Mouse (Mus musculus) stomach, postnatal 0 days (tissue): Measurements from ENCODE around the gene Otop2. TPM values are rescaled to one million over a fixed set of nuclear protein-coding genes. Genes with fewer than 3 reads are reported as not detected.

ENCODE experiments used
- ATAC-seq: fragments of 200-750 bp; cut with Nextera tagmentation; 2 replicates; pipeline ENCODE4 v1.8.0; 2017; ENCODE audit not compliant: low FRiP score, low TSS enrichment
- DNase-seq: peaks from one replicate; pipeline ENCODE4 v3.0.0-alpha.2; 2016; ENCODE audit warnings: low spot score
- H3K27ac ChIP-seq: fragments of 300-500 bp; sonication (generic); replicated peaks from 2 replicates; pipeline ENCODE4 v1.5.1; 2014; ENCODE audit warnings: mild to moderate bottlenecking, control low read depth
- H3K27me3 ChIP-seq: fragments of 300-500 bp; sonication (generic); 2 replicates; pipeline ENCODE4 v1.6.1; 2014; ENCODE audit warnings: low read length; ENCODE audit not compliant: control insufficient read depth, insufficient read depth
- H3K36me3 ChIP-seq: fragments of 300-500 bp; sonication (generic); 2 replicates; pipeline ENCODE4 v1.6.1; 2014; ENCODE audit warnings: low read length, mixed read lengths; ENCODE audit not compliant: control insufficient read depth, insufficient read depth
- H3K4me1 ChIP-seq: fragments of 300-500 bp; sonication (generic); replicated peaks from 2 replicates; pipeline ENCODE4 v1.6.1; 2014; ENCODE audit warnings: antibody characterized with exemption; ENCODE audit not compliant: control insufficient read depth, insufficient read depth
- H3K4me2 ChIP-seq: fragments of 300-500 bp; sonication (generic); replicated peaks from 2 replicates; pipeline ENCODE4 v1.6.1; 2014; ENCODE audit warnings: low read depth, mild to moderate bottlenecking, control low read depth, moderate library complexity
- H3K4me3 ChIP-seq: fragments of 300-500 bp; sonication (generic); 2 replicates; pipeline ENCODE4 v1.5.1; 2014; ENCODE audit warnings: low read depth, low read length, control low read depth
- H3K9ac ChIP-seq: fragments of 300-500 bp; sonication (generic); 2 replicates; pipeline ENCODE4 v1.6.1; 2014; ENCODE audit warnings: mild to moderate bottlenecking, low read length, control low read depth, mixed read lengths
- H3K9me3 ChIP-seq: fragments of 300-500 bp; sonication (generic); 2 replicates; pipeline ENCODE4 v1.6.1; 2016; ENCODE audit warnings: low read length; ENCODE audit not compliant: control insufficient read depth
- CTCF ChIP-seq: IDR thresholded peaks from 2 replicates; pipeline ENCODE4 v1.5.1; 2016; ENCODE audit warnings: antibody characterized with exemption, low read depth, mild to moderate bottlenecking, moderate library complexity
- EP300 ChIP-seq: optimal IDR thresholded peaks from 2 replicates; pipeline ENCODE3; 2016; ENCODE audit warnings: antibody characterized with exemption
- WGBS: fragments of 180-500 bp; shearing (Covaris S2); extraction: QIAGEN DNeasy Blood & Tissue Kit; methylation state at CpG from one replicate; pipeline ENCODE4 v1.1.7; 2014; 5-methylcytosine and 5-hydroxymethylcytosine counted together
- polyA plus RNA-seq: library from polyadenylated mRNA; unstranded; fragments of >200 nt; fragmentation: Nextera tagmentation; extraction: Ambion mirVana; gene quantifications from 2 replicates; pipeline ENCODE4 v1.2.1, GENCODE M21; 2015

Gene Otop2
- polyA plus RNA-seq, 1 experiment from 2014 or later: 4.7 TPM

- H3K4me1 ChIP-seq: no peaks in the 10 kb centered on the region
- no peaks in the 10 kb centered on the region for H3K9me3 ChIP-seq
- no peak overlapping the region for H3K27ac ChIP-seq
- WGBS: 86% methylated on average over 27 of the region's 27 CpGs
- no peak overlapping the region for H3K4me2 ChIP-seq
- DNase-seq (no peak), ATAC-seq (no peak)
- peaks cover 15% of the 10 kb centered on the region for H3K27me3 ChIP-seq
- TF ChIP-seq EP300 (no peak), CTCF (no peak)
- H3K36me3 ChIP-seq: no peaks in the 10 kb centered on the region
- no peak overlapping the region for H3K9ac ChIP-seq
- no peak overlapping the region for H3K4me3 ChIP-seq
Observed at GRCm38 (mm10) chr11:115269330-115270066, 37.5 kb upstream of the Otop2 start.

- Histone ChIP-seq H3K4me3 (no peak overlapping the region), H3K9me3 (no peaks in the 10 kb centered on the region), H3K27ac (no peak overlapping the region), H3K4me1 (no peaks in the 10 kb centered on the region), H3K9ac (no peak overlapping the region), H3K4me2 (no peak overlapping the region; the same call in 1 of the 2 replicates), H3K27me3 (peaks cover 11% of the 10 kb centered on the region; the same call in 1 of the 2 replicates), H3K36me3 (no peaks in the 10 kb centered on the region)
- WGBS: 25% methylated on average over 19 of the region's 19 CpGs
- ATAC-seq: peak; percentile 23; the same call in 1 of the 2 replicates
- TF ChIP-seq CTCF (peak; percentile 95), EP300 (no peak)
- DNase-seq: peak; percentile 80
Observed at GRCm38 (mm10) chr11:115270148-115270861, 36.7 kb upstream of the Otop2 start.

- 81% methylated on average over 9 of the region's 9 CpGs for WGBS
- no peaks in the 10 kb centered on the region for H3K9me3 ChIP-seq
- no peaks in the 10 kb centered on the region for H3K36me3 ChIP-seq
- no peak for ATAC-seq
- no peak overlapping the region for H3K4me2 ChIP-seq
- H3K27ac ChIP-seq: no peak overlapping the region
- H3K4me1 ChIP-seq: no peaks in the 10 kb centered on the region
- H3K27me3 ChIP-seq: peaks cover 4% of the 10 kb centered on the region; the same call in 1 of the 2 replicates
- H3K9ac ChIP-seq: no peak overlapping the region
- DNase-seq: no peak
- no peak overlapping the region for H3K4me3 ChIP-seq
- TF ChIP-seq CTCF (no peak), EP300 (no peak)
Observed at GRCm38 (mm10) chr11:115271052-115271451, 35.9 kb upstream of the Otop2 start.

DNA sequence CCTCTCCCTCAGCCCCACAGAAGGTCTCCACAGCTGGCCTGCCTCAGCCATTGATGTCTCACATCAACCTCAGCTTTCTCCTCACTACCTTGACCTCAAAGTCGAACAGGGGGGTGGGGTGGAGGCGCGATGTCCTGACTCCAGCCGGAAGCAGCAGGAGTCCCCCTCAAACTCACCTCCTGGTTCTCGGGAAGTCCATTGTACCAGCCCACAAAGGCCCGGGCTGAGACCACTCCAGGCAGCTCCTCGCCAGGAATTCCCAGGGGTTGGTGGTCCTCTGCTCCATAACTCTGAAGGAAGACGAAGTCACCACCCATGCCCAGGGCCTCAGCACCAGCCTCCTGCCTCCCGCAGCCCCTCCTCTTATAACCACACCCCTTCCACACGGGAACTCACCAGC is 35.5 kb upstream of the Otop2 start:
- ATAC-seq (no peak), DNase-seq (no peak)
- no peak overlapping the region for H3K4me3 ChIP-seq
- 73% methylated on average over 10 of the region's 10 CpGs for WGBS
- H3K27ac ChIP-seq: no peak overlapping the region
- H3K9me3 ChIP-seq: no peaks in the 10 kb centered on the region
- TF ChIP-seq CTCF (no peak), EP300 (no peak)
- no peak overlapping the region for H3K9ac ChIP-seq
- no peaks in the 10 kb centered on the region for H3K36me3 ChIP-seq
- H3K4me2 ChIP-seq: no peak overlapping the region
- no peaks in the 10 kb centered on the region for H3K4me1 ChIP-seq
- peaks cover 2% of the 10 kb centered on the region; the same call in 1 of the 2 replicates for H3K27me3 ChIP-seq

DNA sequence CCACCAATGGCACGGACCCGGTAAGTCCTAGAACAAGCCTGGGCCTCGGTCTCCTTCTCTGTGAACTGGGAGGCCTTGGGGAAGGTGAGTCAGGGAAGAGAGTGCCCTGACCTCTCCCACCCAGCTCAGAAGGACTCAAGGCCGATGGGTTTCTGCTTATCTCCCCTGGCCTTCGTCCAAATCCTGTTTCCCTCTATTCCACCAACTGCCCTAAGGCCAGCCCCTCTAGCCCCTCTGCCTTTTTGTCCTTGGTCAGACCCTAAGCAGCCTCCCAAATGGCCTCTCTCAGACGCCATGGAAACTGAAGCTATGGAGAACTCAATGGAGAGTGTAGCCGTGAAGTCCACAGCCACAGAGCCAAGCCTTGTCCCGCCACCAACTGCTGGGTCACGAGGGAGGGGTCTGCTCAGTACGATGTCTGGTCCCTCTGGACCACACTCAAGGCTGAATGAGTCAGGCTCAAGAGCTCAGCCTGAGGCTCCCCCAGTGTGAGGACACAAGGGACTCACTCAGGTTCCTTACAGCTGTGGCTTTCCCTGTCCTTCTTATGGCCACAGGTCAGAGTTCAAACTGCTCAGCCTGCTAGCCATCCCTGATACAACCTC is 34.0 kb upstream of the Otop2 start:
- no peak for ATAC-seq
- no peaks in the 10 kb centered on the region; the same call in 1 of the 2 replicates for H3K27me3 ChIP-seq
- no peak overlapping the region for H3K4me3 ChIP-seq
- no peak overlapping the region for H3K9ac ChIP-seq
- no peaks in the 10 kb centered on the region for H3K36me3 ChIP-seq
- no peak overlapping the region for H3K27ac ChIP-seq
- no peaks in the 10 kb centered on the region for H3K9me3 ChIP-seq
- peaks cover 3% of the 10 kb centered on the region; the same call in 1 of the 2 replicates for H3K4me1 ChIP-seq
- no peak for DNase-seq
- no peak overlapping the region for H3K4me2 ChIP-seq
- WGBS: 76% methylated on average over 10 of the region's 10 CpGs
- TF ChIP-seq CTCF: no peak
- no peak for TF ChIP-seq EP300
